Comparison of ENCODE assay signal across 29 mouse cellular contexts in genomic region chr1:161704527-161704926, GRCm38 (mm10).
DNase-seq lines count a peak whose midpoint lies in the region; ATAC-seq and TF ChIP-seq lines count a peak whose summit lies in the region.
"Had no signal": no experiment of that assay in that cellular context is flagged by ENCODE, and none has a peak within 500 bp of the region (broad histone marks: within the 10 kb centered on the region; RNA-seq: fewer than 3 reads in every experiment).

No protein-coding gene starts in this region.

- H3K4me1 ChIP-seq in intestine, embryonic 14.5 days (replicated peaks; ENCODE audit: control insufficient read depth, insufficient read depth, low read length), result no peaks in the 10 kb centered on the region
- H3K4me1 ChIP-seq in intestine, postnatal 0 days (replicated peaks; ENCODE audit: control insufficient read depth, insufficient read depth, low read length), result no peaks in the 10 kb centered on the region
- H3K4me1 ChIP-seq in thymus, adult 2 months (replicated peaks; ENCODE audit: control insufficient read depth, insufficient read depth, low read length), result peaks cover 4% of the 10 kb centered on the region; the same call in 1 of the 2 replicates
- H3K4me1 ChIP-seq: embryonic facial prominence, embryonic 15.5 days; heart, embryonic 12.5 days; hindbrain, embryonic 10.5 days; limb, embryonic 12.5 days; midbrain, embryonic 10.5 days had no signal

- WGBS in intestine, embryonic 14.5 days, result 33% methylated on average over 3 of the region's 3 CpGs
- 46% methylated on average over 3 of the region's 3 CpGs for WGBS in intestine, postnatal 0 days
- WGBS in thymus, adult 2 months, result 77% methylated on average over 3 of the region's 3 CpGs

- no peaks in the 10 kb centered on the region for H3K27me3 ChIP-seq in intestine, embryonic 14.5 days (replicated peaks; ENCODE audit: control insufficient read depth, insufficient read depth, low read length)
- no peaks in the 10 kb centered on the region for H3K27me3 ChIP-seq in intestine, postnatal 0 days (replicated peaks; ENCODE audit: control insufficient read depth, insufficient read depth, low read length)
- H3K27me3 ChIP-seq in thymus, adult 2 months (ENCODE audit: control insufficient read depth, insufficient read depth, low read length), result no peaks in the 10 kb centered on the region
- H3K27me3 ChIP-seq: embryonic facial prominence, embryonic 15.5 days; heart, embryonic 12.5 days; limb, embryonic 12.5 days had no signal

- ATAC-seq in intestine, embryonic 14.5 days (replicated peaks; ENCODE audit: low FRiP score, low TSS enrichment, low read depth), result no peak
- ATAC-seq in intestine, postnatal 0 days, result no peak
- no peak for ATAC-seq in megakaryocyte-erythroid progenitor cell, adult 5-6 weeks (replicated peaks; ENCODE audit: low FRiP score, low TSS enrichment, poor library complexity, severe bottlenecking)
- ATAC-seq: forebrain, embryonic 16.5 days; hindbrain, postnatal 0 days; liver, postnatal 0 days; midbrain, embryonic 16.5 days had no signal

- no peak overlapping the region for H3K9ac ChIP-seq in intestine, embryonic 14.5 days (ENCODE audit: low read length)
- no peak overlapping the region for H3K9ac ChIP-seq in intestine, postnatal 0 days (ENCODE audit: low read depth, low read length)
- H3K9ac ChIP-seq: embryonic facial prominence, embryonic 15.5 days; heart, embryonic 12.5 days; limb, embryonic 12.5 days; liver, postnatal 0 days had no signal

- 0 out of 2 replicates have a peak overlapping the region, but pooled peaks have one; percentile 16 for H3K27ac ChIP-seq in intestine, embryonic 14.5 days (ENCODE audit: low read depth)
- H3K27ac ChIP-seq in intestine, postnatal 0 days (ENCODE audit: low read depth, low read length), result no peak overlapping the region
- H3K27ac ChIP-seq in thymus, adult 2 months (ENCODE audit: control insufficient read depth, insufficient read depth, low read length), result no peak overlapping the region
- H3K27ac ChIP-seq: embryonic facial prominence, embryonic 15.5 days; hindbrain, embryonic 10.5 days; hindbrain, postnatal 0 days; limb, embryonic 12.5 days; macrophage; midbrain, embryonic 10.5 days had no signal

- TF ChIP-seq POLR2A in thymus, adult 2 months (IDR thresholded peaks at IDR 0.05; ENCODE audit: control insufficient read depth, extremely low read depth, insufficient read depth, low read length, poor library complexity), result no peak

- H3K4me3 ChIP-seq in intestine, embryonic 14.5 days (ENCODE audit: low read depth, low read length), result no peak overlapping the region
- H3K4me3 ChIP-seq in intestine, postnatal 0 days (ENCODE audit: low read depth, low read length), result no peak overlapping the region
- no peak overlapping the region for H3K4me3 ChIP-seq in thymus, adult 2 months (ENCODE audit: control insufficient read depth, insufficient read depth, low read length)
- H3K4me3 ChIP-seq: embryonic facial prominence, embryonic 15.5 days; heart, embryonic 12.5 days; hindbrain, embryonic 10.5 days; limb, embryonic 12.5 days; midbrain, embryonic 10.5 days; myocyte had no signal

- no peak for TF ChIP-seq CTCF in intestine, postnatal 0 days (IDR thresholded peaks at IDR 0.05; ENCODE audit: low read depth)
- no peak for TF ChIP-seq CTCF in thymus, adult 2 months (IDR thresholded peaks at IDR 0.05; ENCODE audit: borderline replicate concordance, control insufficient read depth, extremely low read depth, insufficient read depth, low read length, poor library complexity)

- H3K36me3 ChIP-seq in intestine, embryonic 14.5 days (ENCODE audit: control insufficient read depth, insufficient read depth, low read length), result no peaks in the 10 kb centered on the region
- H3K36me3 ChIP-seq in intestine, postnatal 0 days (ENCODE audit: control insufficient read depth, insufficient read depth), result no peaks in the 10 kb centered on the region
- H3K36me3 ChIP-seq in thymus, adult 2 months (ENCODE audit: control insufficient read depth, insufficient read depth, low read length), result no peaks in the 10 kb centered on the region
- H3K36me3 ChIP-seq: embryonic facial prominence, embryonic 15.5 days; heart, embryonic 12.5 days; hindbrain, embryonic 10.5 days; limb, embryonic 12.5 days; midbrain, embryonic 10.5 days had no signal

- H3K4me2 ChIP-seq in intestine, embryonic 14.5 days (ENCODE audit: low read length), result no peak overlapping the region
- H3K4me2 ChIP-seq in intestine, postnatal 0 days (replicated peaks; ENCODE audit: low read depth), result no peak overlapping the region
- H3K4me2 ChIP-seq: embryonic facial prominence, embryonic 15.5 days; heart, embryonic 12.5 days; limb, embryonic 12.5 days; liver, embryonic 11.5 days had no signal

- no peaks in the 10 kb centered on the region for H3K9me3 ChIP-seq in intestine, embryonic 14.5 days (ENCODE audit: control insufficient read depth, low read length)
- no peaks in the 10 kb centered on the region for H3K9me3 ChIP-seq in intestine, postnatal 0 days (ENCODE audit: control insufficient read depth)
- H3K9me3 ChIP-seq: embryonic facial prominence, embryonic 15.5 days; heart, embryonic 12.5 days; hindbrain, embryonic 10.5 days; limb, embryonic 12.5 days; midbrain, embryonic 10.5 days had no signal

- DNase-seq in intestine, embryonic 14.5 days (ENCODE audit: low spot score), result no peak
- peak; percentile 10 for DNase-seq in thymus, postnatal 0 days (ENCODE audit: low spot score)
- DNase-seq in thymus, adult 2 months, result no peak
- DNase-seq in naive thymus-derived CD4-positive, alpha-beta T cell, adult 2 months (ENCODE audit: low read depth), result peak; percentile 72
- DNase-seq in urinary bladder, postnatal 4 days (ENCODE audit: low spot score in 2 of 2), result no peak
- DNase-seq in embryo, embryonic 10 days (ENCODE audit: low spot score), result no peak
- DNase-seq: adrenal gland, postnatal 14 days; cerebellum, adult 8-10 months; gastrocnemius, postnatal 25 days; heart, adult 18-20 months; heart, postnatal 10 days; kidney, postnatal 36 days; layer of hippocampus, postnatal 36 days; liver, postnatal 0 days; right cerebral cortex, postnatal 14 days; thymus, postnatal 4 days had no signal

Comparison
In these comparisons a context has a peak if more than half of its experiments do, and no peak if none do; other contexts are left out.
1. DNase-seq: peak in thymus, postnatal 0 days (single experiment) and naive thymus-derived CD4-positive, alpha-beta T cell, adult 2 months (single experiment); none in intestine, embryonic 14.5 days (single experiment), thymus, adult 2 months (single experiment), urinary bladder, postnatal 4 days (0 of 2) and embryo, embryonic 10 days (single experiment).